Mouse (Mus musculus) CH12F3 (cell line): ENCODE measurements around the gene Spocd1.

Experiments
- in situ Hi-C: fragments of 300-500 bp; cut with MboI; formaldehyde crosslinking; loops from 2 replicates; pipeline ENCODE4 v1.14.3; 2020; ENCODE audit warnings: low sequenced_read_pairs

Gene Spocd1

GRCm38 (mm10) chr4:129917016-129917603, 11.9 kb upstream of the Spocd1 start:
- in situ Hi-C loops: no loop called here

GRCm38 (mm10) chr4:129918464-129918863, 10.6 kb upstream of the Spocd1 start:
- in situ Hi-C loops: no loop called here

GRCm38 (mm10) chr4:129918901-129919300, 10.1 kb upstream of the Spocd1 start:
- in situ Hi-C loops: no loop called here

- in situ Hi-C loops: loop anchor here (10.0 kb wide), 2 partner anchors 136 to 216 kb away; no protein-coding TSS in a partner anchor
Measured at GRCm38 (mm10) chr4:129920542-129921313, 8.3 kb upstream of the Spocd1 start.

- in situ Hi-C loops: loop anchor here (10.0 kb wide), 2 partner anchors 136 to 216 kb away; no protein-coding TSS in a partner anchor
Measured at GRCm38 (mm10) chr4:129921314-129921587, 7.8 kb upstream of the Spocd1 start.

GRCm38 (mm10) chr4:129924143-129924542, 4.9 kb upstream of the Spocd1 start:
- in situ Hi-C loops: loop anchor here (10.0 kb wide), 2 partner anchors 139 to 219 kb away; no protein-coding TSS in a partner anchor

GRCm38 (mm10) chr4:129924694-129925093, 4.4 kb upstream of the Spocd1 start:
- in situ Hi-C loops: loop anchor here (5.0 to 10.0 kb wide), 3 partner anchors 72 to 220 kb away; no protein-coding TSS in a partner anchor

- in situ Hi-C loops: loop anchor here (5.0 to 10.0 kb wide), 3 partner anchors 74 to 222 kb away; no protein-coding TSS in a partner anchor
Measured at GRCm38 (mm10) chr4:129926544-129926943, 2.5 kb upstream of the Spocd1 start.

- in situ Hi-C loops: loop anchor here (5.0 to 10.0 kb wide), 3 partner anchors 75 to 222 kb away; no protein-coding TSS in a partner anchor
Measured at GRCm38 (mm10) chr4:129927091-129927490, 2.0 kb upstream of the Spocd1 start.

GRCm38 (mm10) chr4:129928124-129928751, 811 bp upstream of the Spocd1 start:
- in situ Hi-C loops: loop anchor here (5.0 to 10.0 kb wide), 3 partner anchors 76 to 223 kb away; no protein-coding TSS in a partner anchor

- in situ Hi-C loops: no loop called here
Measured at GRCm38 (mm10) chr4:129933696-129934095, 4.6 kb downstream of the Spocd1 start.

GRCm38 (mm10) chr4:129934177-129934855, 5.3 kb downstream of the Spocd1 start:
- in situ Hi-C loops: no loop called here

- in situ Hi-C loops: no loop called here
Measured at GRCm38 (mm10) chr4:129951359-129951821, 22.3 kb downstream of the Spocd1 start.

- in situ Hi-C loops: no loop called here
Measured at GRCm38 (mm10) chr4:129952241-129952810, 23.3 kb downstream of the Spocd1 start.

GRCm38 (mm10) chr4:129954527-129954926, 25.5 kb downstream of the Spocd1 start:
- in situ Hi-C loops: no loop called here

- in situ Hi-C loops: loop anchor here (10.0 kb wide), 1 partner anchor 134 kb away; no protein-coding TSS in a partner anchor
Measured at GRCm38 (mm10) chr4:129960180-129960944, 31.3 kb downstream of the Spocd1 start.

GRCm38 (mm10) chr4:129965294-129965693, 36.2 kb downstream of the Spocd1 start:
- in situ Hi-C loops: loop anchor here (10.0 kb wide), 1 partner anchor 130 kb away; no protein-coding TSS in a partner anchor

GRCm38 (mm10) chr4:129966201-129966600, 37.2 kb downstream of the Spocd1 start:
- in situ Hi-C loops: loop anchor here (10.0 kb wide), 1 partner anchor 129 kb away; no protein-coding TSS in a partner anchor
